Mouse (Mus musculus) forebrain, embryonic 16.5 days (tissue): Measurements from ENCODE around the gene Nf1. TPM values are rescaled to one million over a fixed set of nuclear protein-coding genes. Genes with fewer than 3 reads are reported as not detected.

Source experiments
- ATAC-seq: fragments of 200-750 bp; cut with Nextera tagmentation; 2 replicates; pipeline ENCODE4 v1.8.0; 2017; ENCODE audit warnings: mild to moderate bottlenecking, moderate library complexity
- H3K27ac ChIP-seq: fragments of 300-500 bp; sonication (generic); 2 replicates; pipeline ENCODE4 v1.5.1; 2014; ENCODE audit warnings: low read length, control low read depth
- H3K27me3 ChIP-seq: fragments of 300-500 bp; sonication (generic); replicated peaks from 2 replicates; pipeline ENCODE4 v1.6.1; 2014; ENCODE audit warnings: low read length; ENCODE audit not compliant: control insufficient read depth, insufficient read depth
- H3K36me3 ChIP-seq: fragments of 300-500 bp; sonication (generic); 2 replicates; pipeline ENCODE4 v1.6.1; 2014; ENCODE audit not compliant: control insufficient read depth, insufficient read depth
- H3K4me1 ChIP-seq: fragments of 300-500 bp; sonication (generic); replicated peaks from 2 replicates; pipeline ENCODE4 v1.6.1; 2014; ENCODE audit warnings: low read length; ENCODE audit not compliant: control insufficient read depth, insufficient read depth
- H3K4me2 ChIP-seq: fragments of 300-500 bp; sonication (generic); 2 replicates; pipeline ENCODE4 v1.6.1; 2014; ENCODE audit warnings: mild to moderate bottlenecking, low read length, control low read depth
- H3K4me3 ChIP-seq: fragments of 300-500 bp; sonication (generic); replicated peaks from 2 replicates; pipeline ENCODE4 v1.5.1; 2014; ENCODE audit warnings: mild to moderate bottlenecking, low read length, control low read depth
- H3K9ac ChIP-seq: fragments of 300-500 bp; sonication (generic); replicated peaks from 2 replicates; pipeline ENCODE4 v1.6.1; 2014; ENCODE audit warnings: low read depth, low read length, control low read depth
- H3K9me3 ChIP-seq: fragments of 300-500 bp; sonication (generic); 2 replicates; pipeline ENCODE4 v1.6.1; 2016; ENCODE audit warnings: low read length; ENCODE audit not compliant: control insufficient read depth
- WGBS: fragments of 180-500 bp; shearing (Covaris S2); extraction: QIAGEN DNeasy Blood & Tissue Kit; methylation state at CpG from one replicate; pipeline ENCODE4 v1.1.7; 2014; 5-methylcytosine and 5-hydroxymethylcytosine counted together
- polyA plus RNA-seq: library from polyadenylated mRNA; unstranded; fragments of >200 nt; fragmentation: Nextera tagmentation; extraction: Ambion mirVana; gene quantifications from 2 replicates; pipeline ENCODE4 v1.2.1, GENCODE M21; 2015

Gene Nf1
- polyA plus RNA-seq, 1 experiment from 2014 or later = 6.4 TPM

GRCm38 (mm10) chr11:79356995-79357394, 17.5 kb downstream of the Nf1 start:
- no peaks in the 10 kb centered on the region for H3K27me3 ChIP-seq
- WGBS = 94% methylated on average over 3 of the region's 3 CpGs
- no peaks in the 10 kb centered on the region; the same call in 1 of the 2 replicates for H3K4me1 ChIP-seq
- no peak for ATAC-seq
- H3K4me2 ChIP-seq = no peak overlapping the region
- no peak overlapping the region for H3K9ac ChIP-seq
- H3K4me3 ChIP-seq = no peak overlapping the region
- no peaks in the 10 kb centered on the region for H3K9me3 ChIP-seq
- no peak overlapping the region for H3K27ac ChIP-seq
- H3K36me3 ChIP-seq = no peaks in the 10 kb centered on the region

DNA sequence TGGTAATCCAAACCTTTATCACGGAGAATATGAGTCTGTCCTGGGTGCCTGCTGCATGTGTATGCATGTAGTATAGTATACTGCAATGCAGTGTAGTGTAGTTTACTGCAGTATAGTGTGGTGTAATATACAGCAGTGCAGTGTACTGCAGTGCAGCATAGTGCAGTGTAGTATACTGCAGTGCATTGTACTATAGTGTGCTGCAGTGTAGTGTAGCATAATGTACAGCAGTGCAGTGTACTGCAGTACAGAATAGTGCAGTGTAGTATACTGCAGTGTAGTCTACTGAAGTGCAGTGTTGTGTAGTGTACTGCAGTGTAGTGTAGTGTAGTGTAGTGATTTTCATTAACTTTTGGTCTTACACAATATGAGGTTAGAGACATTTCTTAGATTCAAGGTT, 17.9 kb downstream of the Nf1 start:
- H3K36me3 ChIP-seq = no peaks in the 10 kb centered on the region
- no peak overlapping the region for H3K9ac ChIP-seq
- H3K27me3 ChIP-seq = no peaks in the 10 kb centered on the region
- H3K4me2 ChIP-seq = no peak overlapping the region
- WGBS = 90% methylated on average over 1 of the region's 1 CpGs
- H3K27ac ChIP-seq = no peak overlapping the region
- H3K9me3 ChIP-seq = no peaks in the 10 kb centered on the region
- ATAC-seq = no peak
- no peaks in the 10 kb centered on the region; the same call in 1 of the 2 replicates for H3K4me1 ChIP-seq
- no peak overlapping the region for H3K4me3 ChIP-seq

GRCm38 (mm10) chr11:79364956-79365355, 25.5 kb downstream of the Nf1 start:
- no peaks in the 10 kb centered on the region for H3K27me3 ChIP-seq
- no peak overlapping the region for H3K4me3 ChIP-seq
- ATAC-seq = no peak
- WGBS = 87% methylated on average over 3 of the region's 3 CpGs
- no peak overlapping the region for H3K9ac ChIP-seq
- H3K4me2 ChIP-seq = no peak overlapping the region
- no peaks in the 10 kb centered on the region for H3K36me3 ChIP-seq
- no peaks in the 10 kb centered on the region for H3K9me3 ChIP-seq
- no peak overlapping the region for H3K27ac ChIP-seq
- no peaks in the 10 kb centered on the region for H3K4me1 ChIP-seq

DNA sequence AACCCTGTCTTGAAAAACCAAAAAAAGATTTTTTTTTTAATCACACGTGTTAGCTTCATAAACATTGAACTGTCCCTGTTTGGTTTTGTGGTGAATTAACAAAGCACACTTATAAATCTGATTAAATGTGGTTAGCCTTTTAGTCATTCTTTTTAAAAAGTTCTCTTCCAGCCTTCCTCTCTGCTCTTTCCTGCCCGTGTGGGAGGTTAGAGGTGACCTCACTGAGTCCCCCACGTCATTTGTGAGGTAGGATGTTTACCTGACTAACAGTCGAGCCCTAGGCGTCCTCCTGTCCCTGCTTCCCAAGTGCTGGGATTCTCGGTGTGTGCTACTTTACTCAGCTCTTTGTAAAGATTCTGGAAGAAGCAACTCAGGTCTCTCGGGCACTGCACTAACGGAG, 26.8 kb downstream of the Nf1 start:
- no peaks in the 10 kb centered on the region for H3K36me3 ChIP-seq
- H3K27ac ChIP-seq = no peak overlapping the region
- H3K4me1 ChIP-seq = no peaks in the 10 kb centered on the region
- WGBS = 57% methylated on average over 8 of the region's 8 CpGs
- no peaks in the 10 kb centered on the region for H3K9me3 ChIP-seq
- no peak overlapping the region for H3K4me3 ChIP-seq
- no peak overlapping the region for H3K9ac ChIP-seq
- H3K27me3 ChIP-seq = no peaks in the 10 kb centered on the region
- no peak for ATAC-seq
- no peak overlapping the region for H3K4me2 ChIP-seq

- WGBS = 95% methylated on average over 4 of the region's 4 CpGs
Measured at GRCm38 (mm10) chr11:79373031-79373430, 33.5 kb downstream of the Nf1 start.

GRCm38 (mm10) chr11:79398336-79398735, 58.8 kb downstream of the Nf1 start:
- Histone ChIP-seq H3K27ac (no peak overlapping the region), H3K9me3 (no peaks in the 10 kb centered on the region), H3K4me2 (no peak overlapping the region), H3K9ac (no peak overlapping the region), H3K36me3 (peaks cover 6% of the 10 kb centered on the region; the same call in 1 of the 2 replicates), H3K4me3 (no peak overlapping the region), H3K4me1 (no peaks in the 10 kb centered on the region), H3K27me3 (no peaks in the 10 kb centered on the region)
- WGBS = 57% methylated on average over 3 of the region's 3 CpGs
- ATAC-seq = no peak

More at GRCm38 (mm10) chr11:79373031-79373430, 33.5 kb downstream of the Nf1 start:
- Histone ChIP-seq H3K4me3 (no peak overlapping the region), H3K27ac (no peak overlapping the region), H3K27me3 (no peaks in the 10 kb centered on the region), H3K36me3 (no peaks in the 10 kb centered on the region), H3K4me1 (no peaks in the 10 kb centered on the region), H3K9ac (no peak overlapping the region), H3K9me3 (no peaks in the 10 kb centered on the region), H3K4me2 (no peak overlapping the region)
- ATAC-seq = no peak

DNA sequence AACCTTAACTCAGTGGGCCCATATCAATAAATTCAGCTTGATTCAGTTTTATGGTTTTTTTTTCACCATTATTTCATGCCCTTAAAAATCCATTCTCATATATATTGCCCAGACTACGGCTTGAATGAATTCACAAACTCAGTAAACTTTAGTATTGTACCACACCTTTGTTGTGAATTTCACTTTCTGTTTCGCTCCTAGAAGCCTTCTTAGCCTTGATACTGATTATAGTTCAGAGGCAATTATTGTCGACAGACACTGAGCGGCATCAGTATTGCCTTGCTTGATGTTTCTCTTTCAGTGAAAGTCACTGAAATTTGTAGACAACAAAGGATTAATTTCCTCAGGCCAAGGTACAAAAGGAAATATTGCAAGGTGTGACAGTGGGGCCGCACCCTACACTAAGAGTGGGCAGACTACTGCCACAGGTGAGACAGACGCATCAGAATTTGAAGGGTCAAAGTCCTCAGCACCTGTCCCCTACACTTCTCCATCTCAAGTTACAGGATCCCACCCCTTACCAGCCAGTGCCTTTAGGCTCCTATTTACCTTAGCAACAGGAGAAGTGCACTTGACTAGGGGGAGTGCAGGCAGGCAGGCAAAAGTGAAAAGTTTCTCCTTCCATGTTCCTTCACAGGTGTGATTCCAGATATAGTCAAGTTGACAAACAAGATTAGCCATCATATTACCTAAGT, 64.3 kb downstream of the Nf1 start:
- Histone ChIP-seq H3K27me3 (no peaks in the 10 kb centered on the region), H3K36me3 (peaks cover 4% of the 10 kb centered on the region; the same call in 1 of the 2 replicates), H3K4me2 (no peak overlapping the region), H3K4me1 (no peaks in the 10 kb centered on the region), H3K9ac (no peak overlapping the region), H3K9me3 (no peaks in the 10 kb centered on the region), H3K4me3 (no peak overlapping the region), H3K27ac (no peak overlapping the region)
- ATAC-seq = no peak
- WGBS = 95% methylated on average over 6 of the region's 6 CpGs

DNA sequence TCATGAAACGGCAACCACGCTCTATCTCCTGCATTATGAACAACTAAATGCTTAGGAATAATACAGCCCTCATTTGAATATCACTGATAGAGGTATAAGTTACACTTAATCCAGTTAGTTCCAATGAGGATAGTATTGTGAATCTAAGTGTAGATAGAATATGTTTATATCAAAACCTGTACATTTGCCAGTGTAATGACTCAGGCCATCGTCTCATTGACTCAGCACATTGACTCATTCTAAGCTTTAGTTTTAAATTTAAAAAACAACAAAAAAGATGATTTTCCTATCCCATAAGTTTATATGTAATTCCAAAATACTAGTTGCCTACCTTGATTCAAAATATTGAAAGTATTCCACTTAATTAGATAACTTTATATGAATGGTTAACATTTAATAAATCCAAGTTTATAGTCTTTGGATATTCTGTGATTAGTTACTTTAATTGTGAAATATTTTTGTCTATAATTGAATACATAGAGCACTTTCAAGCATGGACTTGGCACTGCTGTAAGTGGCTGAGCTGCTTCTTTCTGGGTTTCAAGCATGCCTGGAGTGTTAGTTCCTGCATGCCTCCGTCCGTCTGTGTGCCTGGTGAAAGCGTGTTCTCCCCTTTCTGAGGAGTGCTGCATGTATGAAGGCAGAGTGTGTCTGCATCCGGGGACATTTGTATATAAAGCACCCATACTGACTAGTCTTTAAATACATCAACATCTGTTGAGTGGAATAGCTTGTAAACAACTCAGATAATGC, 74.4 kb downstream of the Nf1 start:
- ATAC-seq = no peak
- Histone ChIP-seq H3K9ac (no peak overlapping the region), H3K4me2 (no peak overlapping the region), H3K27me3 (no peaks in the 10 kb centered on the region), H3K27ac (no peak overlapping the region), H3K9me3 (no peaks in the 10 kb centered on the region), H3K4me1 (no peaks in the 10 kb centered on the region), H3K4me3 (no peak overlapping the region), H3K36me3 (peaks cover 5% of the 10 kb centered on the region)
- WGBS = 90% methylated on average over 7 of the region's 7 CpGs

DNA sequence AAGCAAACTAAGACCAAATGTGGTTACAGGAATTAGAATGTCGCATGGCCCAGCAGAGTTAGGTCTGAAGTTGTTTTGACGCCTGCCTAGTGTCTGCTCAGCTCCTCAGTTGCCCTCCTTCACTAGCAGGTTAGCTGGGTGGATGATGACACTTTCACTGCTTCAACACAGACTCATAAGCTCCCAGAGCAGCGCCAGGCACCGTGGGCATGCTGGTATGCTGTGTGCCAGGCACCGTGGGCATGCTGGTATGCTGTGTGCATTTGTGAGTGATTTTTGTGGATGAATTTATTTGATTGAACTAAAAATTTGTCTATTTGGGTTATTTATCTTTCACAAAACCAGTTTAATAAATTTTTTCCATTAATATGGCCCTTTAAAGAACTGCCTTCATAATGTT, 83.0 kb downstream of the Nf1 start:
- H3K4me2 ChIP-seq = no peak overlapping the region
- peaks cover 3% of the 10 kb centered on the region; the same call in 1 of the 2 replicates for H3K36me3 ChIP-seq
- 88% methylated on average over 5 of the region's 5 CpGs for WGBS
- H3K9me3 ChIP-seq = no peaks in the 10 kb centered on the region
- H3K27me3 ChIP-seq = no peaks in the 10 kb centered on the region
- H3K9ac ChIP-seq = no peak overlapping the region
- no peak for ATAC-seq
- H3K4me3 ChIP-seq = no peak overlapping the region
- H3K4me1 ChIP-seq = peaks cover 3% of the 10 kb centered on the region
- H3K27ac ChIP-seq = no peak overlapping the region
